Mouse (Mus musculus): Measurements from ENCODE around the gene Fam213b.

The Fam213b gene

GRCm38 (mm10) chr4:154898506-154899446, at the start of gene Fam213b:
Gene Fam213b, minus strand, starts transcription at chr4:154899135.
- DNase-seq (ENCODE audit: extremely low spot score): peak; percentile 92

GRCm38 (mm10) chr4:154948066-154948939, 49.4 kb upstream of the Fam213b start:
- DNase-seq (ENCODE audit: extremely low spot score): no peak

- peak; percentile 87 for DNase-seq (ENCODE audit: extremely low spot score)
Observed at GRCm38 (mm10) chr4:154946319-154946718, 47.4 kb upstream of the Fam213b start.

GRCm38 (mm10) chr4:154944121-154944590, 45.2 kb upstream of the Fam213b start:
- peak; percentile 72 for DNase-seq (ENCODE audit: extremely low spot score)

DNA sequence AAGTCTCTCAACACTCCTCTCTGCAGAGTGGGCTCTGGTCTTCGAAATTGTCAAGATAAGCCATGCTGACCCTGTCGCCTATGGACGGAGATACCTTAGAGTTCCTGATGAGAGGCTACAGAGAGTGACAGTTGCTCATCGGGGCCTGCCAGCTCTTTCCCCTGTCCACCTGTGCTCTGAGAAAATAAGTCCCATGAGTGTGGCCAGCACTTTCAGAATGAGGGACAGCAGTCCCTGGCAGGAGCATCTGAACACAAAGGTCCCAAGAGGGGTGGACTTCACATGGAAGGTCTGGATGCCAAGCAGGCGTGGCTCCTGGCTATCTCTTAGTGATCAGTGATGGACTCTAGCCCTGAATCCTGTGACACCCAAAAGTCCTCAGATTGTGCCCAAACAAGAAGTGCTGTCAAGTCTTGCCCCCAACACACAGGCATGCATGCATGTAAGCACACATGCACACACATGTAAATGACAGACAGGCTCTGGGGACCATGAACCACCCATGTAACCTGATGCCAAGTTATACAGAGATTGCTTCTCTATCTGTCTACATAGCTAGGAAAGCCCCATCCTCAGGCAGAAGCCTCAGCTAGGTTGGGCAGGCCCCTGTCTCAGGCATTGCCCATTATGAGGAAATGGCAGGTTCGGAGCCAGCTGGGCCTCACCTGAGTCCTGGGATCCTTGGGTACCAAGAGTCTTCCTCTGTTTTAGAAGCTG, 44.5 kb upstream of the Fam213b start:
- no peak for DNase-seq (ENCODE audit: extremely low spot score)

DNA sequence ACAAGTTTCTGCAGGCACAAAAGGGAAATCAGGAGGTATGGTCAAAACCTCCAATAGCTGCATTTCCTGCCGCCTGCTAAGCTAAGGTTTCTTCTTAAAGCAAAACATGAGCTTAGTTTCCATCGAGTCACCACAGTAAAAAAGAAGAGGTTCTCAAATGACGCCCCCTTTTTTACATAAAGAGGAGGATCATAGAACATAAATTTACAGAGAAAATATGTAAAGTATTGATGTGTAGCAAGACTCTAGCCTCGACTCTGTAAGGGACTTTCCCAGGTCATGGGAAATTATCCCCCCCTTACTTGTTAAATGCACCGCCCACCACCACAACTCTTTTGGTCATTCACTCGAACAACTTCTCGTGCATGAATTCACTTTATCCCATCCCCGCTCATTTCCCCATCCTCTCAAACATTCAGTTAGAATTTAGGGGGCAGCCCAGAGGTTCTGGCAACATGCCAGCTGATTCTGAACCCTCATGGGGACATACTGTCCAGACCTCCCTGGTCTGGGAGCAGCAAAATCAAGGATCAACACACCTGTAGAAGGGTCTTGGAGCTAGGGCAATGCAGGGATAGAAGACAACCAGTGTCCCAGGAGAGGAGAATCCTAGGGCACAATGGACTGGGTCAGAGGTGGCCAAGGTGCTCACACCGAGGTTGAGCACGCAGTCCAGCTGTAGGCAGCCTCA, 43.8 kb upstream of the Fam213b start:
- DNase-seq (ENCODE audit: extremely low spot score): no peak

GRCm38 (mm10) chr4:154941831-154942230, 42.9 kb upstream of the Fam213b start:
- DNase-seq (ENCODE audit: extremely low spot score): no peak

- DNase-seq (ENCODE audit: extremely low spot score): no peak
Observed at GRCm38 (mm10) chr4:154940156-154940555, 41.2 kb upstream of the Fam213b start.

GRCm38 (mm10) chr4:154937746-154938145, 38.8 kb upstream of the Fam213b start:
- no peak for DNase-seq (ENCODE audit: extremely low spot score)

DNA sequence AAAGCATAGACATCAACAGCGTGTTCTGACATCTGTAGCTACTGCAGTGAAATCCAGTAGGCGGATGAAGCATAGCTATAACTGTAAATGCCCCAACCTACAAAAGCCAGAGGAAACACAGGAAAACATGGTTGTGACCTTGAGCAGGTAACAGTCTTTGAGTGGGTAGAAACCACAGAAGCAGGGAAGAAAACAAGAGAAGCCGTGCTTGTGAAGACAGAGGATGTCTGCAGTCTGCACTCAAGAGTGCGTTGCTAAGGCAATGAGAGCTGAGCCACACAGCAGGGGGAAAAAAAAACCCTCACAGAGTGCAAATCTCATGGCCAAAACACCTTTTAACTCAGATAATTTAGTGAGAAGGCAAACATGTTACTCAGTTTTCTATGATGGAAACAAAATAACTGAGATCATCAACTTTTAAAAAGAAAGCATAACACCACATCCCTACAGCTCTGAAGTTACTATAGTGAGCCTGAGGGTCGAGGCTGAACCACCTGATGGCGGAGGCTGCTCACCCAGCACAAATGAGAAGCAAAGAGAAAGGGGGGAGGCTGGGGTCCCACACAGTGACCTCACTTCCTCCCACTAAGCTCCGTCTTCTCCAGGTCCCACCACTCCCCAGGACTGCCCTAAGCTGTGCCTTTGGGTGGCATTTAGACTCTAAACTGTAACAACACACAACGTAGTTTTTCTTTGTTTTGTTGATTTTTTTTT, 37.8 kb upstream of the Fam213b start:
- no peak for DNase-seq (ENCODE audit: extremely low spot score)

DNA sequence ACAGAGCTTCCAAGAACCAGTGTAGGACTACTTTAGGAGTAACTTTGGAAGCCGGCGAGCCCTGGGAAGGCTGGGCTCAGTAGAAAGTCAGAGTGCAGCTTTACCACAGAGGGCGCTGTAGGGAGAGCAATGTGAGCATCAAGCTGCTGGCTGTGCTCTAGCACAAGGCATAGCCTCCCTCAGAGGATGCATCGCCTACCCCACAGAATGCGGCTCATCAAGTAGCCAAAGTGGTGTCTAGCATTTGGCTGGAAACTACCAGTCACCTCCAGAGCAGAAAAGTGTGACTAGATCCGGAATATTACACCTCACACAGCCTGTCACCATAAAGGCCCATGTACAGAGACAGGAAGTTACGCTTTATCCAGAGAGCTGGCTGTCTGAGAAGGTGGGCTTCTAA, 36.9 kb upstream of the Fam213b start:
- DNase-seq (ENCODE audit: extremely low spot score): no peak

- DNase-seq (ENCODE audit: extremely low spot score): no peak
Observed at GRCm38 (mm10) chr4:154934800-154935199, 35.9 kb upstream of the Fam213b start.

GRCm38 (mm10) chr4:154933306-154933907, 34.5 kb upstream of the Fam213b start:
- DNase-seq (ENCODE audit: extremely low spot score): no peak

DNA sequence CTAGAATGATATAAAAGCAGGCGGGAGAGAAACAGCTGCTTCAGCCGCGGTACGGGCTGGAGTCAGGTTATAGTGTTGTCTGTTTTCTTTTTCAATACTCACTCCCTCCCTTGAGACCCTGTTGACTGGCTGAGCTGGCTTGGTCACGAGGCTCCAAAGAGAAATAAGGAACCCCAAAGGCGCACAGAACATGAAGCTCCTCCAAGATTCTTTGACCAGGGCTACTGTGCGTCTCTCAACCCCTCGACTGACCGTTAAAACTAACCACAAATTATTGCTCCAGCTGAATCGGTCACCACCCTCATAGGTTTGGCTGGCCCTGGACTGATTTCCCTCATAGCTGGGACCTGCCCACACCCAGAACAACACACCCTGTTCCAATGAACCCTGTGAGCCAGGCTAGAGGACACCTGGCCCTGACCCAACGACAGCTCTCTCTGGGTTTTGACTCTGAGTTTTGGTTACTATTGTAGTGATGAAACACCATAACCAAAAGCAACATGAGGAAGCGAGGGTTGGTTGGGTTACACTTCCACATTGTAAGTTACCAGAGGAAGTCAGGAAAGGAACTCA, 30.2 kb upstream of the Fam213b start:
- DNase-seq (ENCODE audit: extremely low spot score): no peak

DNA sequence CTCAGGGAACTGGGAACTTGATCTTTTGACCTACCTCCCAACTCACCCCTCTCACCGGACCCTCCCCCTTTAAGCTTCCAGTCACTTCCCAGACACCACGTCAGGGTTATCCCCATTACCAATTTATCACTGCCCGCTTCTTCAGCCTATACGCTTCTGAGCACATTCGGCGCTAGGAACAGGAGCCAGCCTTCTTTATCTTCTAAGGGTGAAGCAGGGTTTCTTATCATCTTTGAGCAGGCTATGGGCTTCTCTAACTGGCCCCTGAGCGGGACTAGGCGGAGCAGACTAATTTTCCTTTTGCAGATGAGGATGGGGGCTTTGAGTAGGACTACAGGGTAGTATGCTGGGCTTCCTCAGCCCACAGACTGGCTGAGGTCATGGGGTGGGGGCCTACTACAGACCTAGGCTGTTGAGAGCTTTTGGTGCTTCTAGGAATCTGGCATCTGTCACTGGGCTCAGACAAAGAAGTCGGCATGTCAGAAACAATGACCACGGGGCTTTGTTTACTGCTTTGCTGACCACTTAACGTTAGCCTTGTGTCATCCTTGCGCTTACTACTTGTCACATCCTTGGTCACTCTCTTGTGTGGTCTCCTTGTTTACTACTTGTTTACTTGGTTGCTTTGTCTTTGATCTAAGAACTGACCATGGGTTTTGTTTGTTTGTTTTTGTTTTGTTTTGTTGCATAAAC, 29.6 kb upstream of the Fam213b start, which contains the start of gene Tnfrsf14:
Gene Tnfrsf14, minus strand, starts transcription at position 169 of the 693 bp plus-strand sequence.
- DNase-seq (ENCODE audit: extremely low spot score): no peak

GRCm38 (mm10) chr4:154927899-154928337, 29.0 kb upstream of the Fam213b start:
- DNase-seq (ENCODE audit: extremely low spot score): no peak

- DNase-seq (ENCODE audit: extremely low spot score): no peak
Observed at GRCm38 (mm10) chr4:154926969-154927898, 28.3 kb upstream of the Fam213b start.

GRCm38 (mm10) chr4:154925413-154925812, 26.5 kb upstream of the Fam213b start:
- no peak for DNase-seq (ENCODE audit: extremely low spot score)

All from embryo, embryonic 9.5 days (tissue).